Mouse (Mus musculus) layer of hippocampus, adult 9-11 months (tissue): Measurements from ENCODE around the gene Cs.

Experiments used
- DNase-seq: peaks from one replicate; pipeline ENCODE4 v3.0.0; 2022

Gene Cs

GRCm38 (mm10) chr10:128410560-128410845, 73.0 kb downstream of the Cs start:
- DNase-seq = no peak

GRCm38 (mm10) chr10:128411211-128412054, 73.9 kb downstream of the Cs start, which contains the start of the genes Nabp2 and Rnf41:
Gene Nabp2 (minus strand): TSS chr10:128411492.
Gene Rnf41 (plus strand): TSS chr10:128411657.
- peak; percentile 97 for DNase-seq

DNA sequence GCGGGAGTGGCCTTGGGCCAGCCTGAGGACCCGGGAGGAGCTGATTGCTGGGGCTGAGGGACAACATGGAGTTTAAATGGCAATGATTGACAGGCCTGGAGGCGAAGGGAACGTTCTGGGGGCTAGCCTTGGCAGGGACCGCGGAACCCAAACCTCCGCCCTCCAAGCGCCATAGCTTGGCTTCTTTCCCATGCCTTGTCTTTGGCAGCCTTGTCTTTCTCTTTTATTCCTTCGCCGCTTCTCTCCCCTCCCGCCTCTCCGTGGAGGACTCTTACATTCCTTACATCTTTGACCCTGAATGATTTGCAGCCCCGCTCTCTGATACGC, 74.5 kb downstream of the Cs start:
- DNase-seq = no peak
